Mouse (Mus musculus): Measurements from ENCODE around the gene Icam1. TPM values are rescaled to one million over a fixed set of nuclear protein-coding genes. Genes with fewer than 3 reads are reported as not detected.
A peak's percentile ranks its signal among the peaks of the same experiment; 100 is the strongest.

Gene Icam1
- total RNA-seq, 2 experiments from 2014 or later, result 5.4 to 6.7 TPM

DNA sequence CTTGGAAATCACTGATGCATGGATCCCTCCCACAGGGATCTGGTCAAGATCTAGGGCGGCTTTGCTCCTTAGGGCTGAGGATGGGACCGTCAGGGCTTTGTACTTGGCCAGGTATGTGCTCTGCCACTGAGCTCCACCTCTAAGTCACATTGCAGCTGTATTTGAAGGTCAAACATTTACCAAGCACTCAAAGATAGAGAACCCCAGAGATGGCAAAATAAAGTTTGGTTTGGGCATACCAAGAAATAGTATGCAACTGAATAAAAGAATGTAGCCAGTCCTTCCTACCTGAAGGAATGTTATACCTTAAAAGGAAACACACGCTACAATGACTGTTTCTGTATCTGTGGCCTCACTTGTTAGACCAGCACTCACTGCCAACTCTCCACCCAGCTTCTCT lies 5.6 kb downstream of the Icam1 start:
- DNase-seq (ENCODE audit: low spot score in 2 of 2), result no peak

DNA sequence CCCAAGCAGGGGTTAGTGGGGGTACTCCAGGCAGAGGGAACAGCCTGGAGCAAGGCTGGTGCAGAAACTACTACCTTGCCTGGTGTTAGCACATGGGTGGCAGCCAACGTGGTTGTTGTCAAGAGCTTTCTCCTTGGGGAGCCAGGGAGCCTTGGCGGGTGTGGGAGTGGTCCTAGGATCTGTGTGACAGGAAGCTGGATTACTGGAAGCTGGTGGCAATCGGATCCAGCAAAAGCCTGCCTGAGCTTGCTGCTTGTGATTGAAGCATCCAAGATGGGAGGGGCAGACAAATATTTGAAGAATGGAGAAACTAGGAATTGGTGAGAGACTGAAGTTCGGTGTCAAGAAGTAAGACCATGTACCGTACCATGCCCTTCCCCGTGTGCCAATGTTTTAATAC lies 6.5 kb downstream of the Icam1 start:
- DNase-seq (ENCODE audit: low spot score in 2 of 2), result no peak

DNA sequence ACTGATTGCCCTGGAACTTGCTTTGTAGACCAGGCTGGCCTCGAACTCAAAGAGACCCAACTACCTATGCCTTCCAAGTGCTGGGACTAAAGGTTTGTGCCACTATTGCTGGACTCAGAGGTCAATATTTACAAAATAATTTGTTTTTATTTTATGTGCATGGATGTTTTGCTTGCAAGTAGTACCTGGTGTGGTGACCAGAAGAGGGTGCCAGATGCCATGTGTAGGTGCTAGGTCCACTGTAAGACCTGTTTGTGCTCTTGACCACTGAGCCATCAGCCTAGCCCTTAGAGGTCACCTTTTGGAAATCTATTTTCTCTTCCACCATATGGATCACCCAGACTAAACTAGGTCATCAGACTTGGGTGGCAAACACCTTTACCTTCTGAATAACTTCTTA lies 6.9 kb downstream of the Icam1 start:
- DNase-seq (ENCODE audit: low spot score in 2 of 2), result no peak

DNA sequence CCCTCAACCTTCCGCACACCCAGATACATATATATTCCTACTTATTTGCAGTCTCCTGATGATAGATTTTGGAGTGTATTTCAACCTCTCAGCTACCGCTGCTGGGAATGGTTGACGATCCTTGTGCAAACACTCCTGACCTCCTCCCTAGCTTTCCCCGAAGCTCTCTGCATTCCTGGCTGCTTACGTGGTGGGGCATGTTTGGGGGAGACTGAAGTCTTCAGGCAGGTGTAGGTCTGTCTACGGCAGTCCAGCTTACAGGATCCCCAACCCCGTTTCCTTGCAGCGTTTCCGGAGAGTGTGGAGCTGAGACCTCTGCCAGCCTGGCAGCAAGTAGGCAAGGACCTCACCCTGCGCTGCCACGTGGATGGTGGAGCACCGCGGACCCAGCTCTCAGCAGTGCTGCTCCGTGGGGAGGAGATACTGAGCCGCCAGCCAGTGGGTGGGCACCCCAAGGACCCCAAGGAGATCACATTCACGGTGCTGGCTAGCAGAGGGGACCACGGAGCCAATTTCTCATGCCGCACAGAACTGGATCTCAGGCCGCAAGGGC lies 9.5 kb downstream of the Icam1 start:
- no peak for DNase-seq (ENCODE audit: low spot score in 2 of 2)

DNA sequence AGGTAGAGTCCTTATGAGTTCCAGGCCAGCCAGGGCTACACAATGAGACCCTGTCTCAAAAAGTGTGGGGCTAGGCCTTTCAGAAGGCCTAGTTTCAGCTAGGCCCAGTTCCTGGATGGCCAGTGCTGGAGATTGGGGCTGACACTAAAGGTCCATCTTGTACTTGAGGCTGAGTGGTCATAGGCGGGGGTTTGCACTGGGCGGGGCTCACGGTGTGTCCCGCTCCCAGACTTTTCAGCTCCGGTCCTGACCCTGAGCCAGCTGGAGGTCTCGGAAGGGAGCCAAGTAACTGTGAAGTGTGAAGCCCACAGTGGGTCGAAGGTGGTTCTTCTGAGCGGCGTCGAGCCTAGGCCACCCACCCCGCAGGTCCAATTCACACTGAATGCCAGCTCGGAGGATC lies 11.1 kb downstream of the Icam1 start:
- no peak for DNase-seq (ENCODE audit: low spot score in 2 of 2)

DNA sequence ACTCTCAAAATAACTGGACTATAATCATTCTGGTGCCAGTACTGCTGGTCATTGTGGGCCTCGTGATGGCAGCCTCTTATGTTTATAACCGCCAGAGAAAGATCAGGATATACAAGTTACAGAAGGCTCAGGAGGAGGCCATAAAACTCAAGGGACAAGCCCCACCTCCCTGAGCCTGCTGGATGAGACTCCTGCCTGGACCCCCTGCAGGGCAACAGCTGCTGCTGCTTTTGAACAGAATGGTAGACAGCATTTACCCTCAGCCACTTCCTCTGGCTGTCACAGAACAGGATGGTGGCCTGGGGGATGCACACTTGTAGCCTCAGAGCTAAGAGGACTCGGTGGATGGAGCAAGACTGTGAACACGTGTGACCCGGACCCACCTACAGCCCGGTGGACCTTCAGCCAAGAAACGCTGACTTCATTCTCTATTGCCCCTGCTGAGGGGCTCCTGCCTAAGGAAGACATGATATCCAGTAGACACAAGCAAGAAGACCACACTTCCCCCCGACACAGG lies 12.0 kb downstream of the Icam1 start:
- no peak for DNase-seq (ENCODE audit: low spot score in 2 of 2)

DNA sequence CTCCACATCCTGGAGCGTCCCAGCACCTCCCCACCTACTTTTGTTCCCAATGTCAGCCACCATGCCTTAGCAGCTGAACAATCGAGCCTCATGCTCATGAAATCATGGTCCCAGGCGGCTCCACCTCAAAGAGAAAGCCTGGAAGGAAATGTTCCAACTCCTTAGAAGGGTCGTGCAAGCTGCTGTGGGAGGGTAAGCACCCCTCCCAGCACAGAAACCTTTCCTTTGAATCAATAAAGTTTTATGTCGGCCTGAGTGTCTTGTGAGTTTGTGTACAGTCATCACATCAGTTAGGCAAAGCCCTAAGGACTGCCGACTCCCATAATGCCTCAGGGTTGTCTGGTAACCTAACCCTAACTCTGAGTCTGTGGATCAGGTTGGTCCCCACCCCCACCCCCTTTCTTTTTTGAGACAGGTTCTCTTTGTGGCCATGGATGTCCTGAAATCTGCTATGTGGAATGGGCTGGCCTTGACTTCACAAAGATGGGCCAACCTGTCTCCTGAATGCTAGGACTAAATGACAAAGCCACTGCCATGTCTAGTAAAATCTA lies 12.8 kb downstream of the Icam1 start:
- DNase-seq (ENCODE audit: low spot score in 2 of 2), result no peak

DNA sequence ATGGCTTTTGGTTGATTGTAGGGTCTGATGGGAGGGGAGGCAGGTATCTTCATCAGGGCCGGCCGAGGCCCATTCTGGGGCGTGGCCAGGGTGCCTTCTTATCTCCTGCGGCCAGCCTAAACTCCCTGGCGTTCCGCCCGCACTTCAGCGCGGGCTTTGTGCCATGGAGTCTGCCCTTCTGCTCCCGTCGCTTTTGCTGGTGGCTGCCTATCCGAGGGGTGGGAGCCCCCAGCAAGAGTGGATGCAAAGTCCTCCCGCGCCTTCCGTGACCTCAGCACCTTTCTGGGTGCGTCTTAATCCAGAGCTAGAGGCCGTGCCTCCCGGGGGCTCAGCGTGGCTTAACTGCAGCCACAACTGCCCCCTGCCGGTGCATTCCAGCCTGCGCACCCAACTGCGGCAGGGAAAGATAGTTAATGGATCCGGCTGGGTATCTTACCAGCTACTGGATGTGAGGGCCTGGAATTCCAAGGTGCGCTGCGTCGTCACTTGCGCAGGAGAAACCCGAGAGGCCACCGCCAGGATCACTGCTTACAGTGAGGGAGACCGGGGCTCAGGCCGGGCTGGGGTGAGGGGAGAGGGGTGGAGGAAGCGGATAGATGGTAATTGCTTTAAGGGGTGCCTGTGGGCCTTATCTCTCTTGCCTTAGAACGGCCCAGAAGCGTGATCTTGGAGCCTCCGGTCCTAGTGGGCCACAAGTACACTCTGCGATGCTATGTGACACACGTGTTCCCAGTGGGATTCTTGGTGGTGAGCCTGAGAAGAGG lies 13.7 kb downstream of the Icam1 start, which contains the start of gene Icam4:
TSS of gene Icam4 (plus strand) at position 83 of the 764 bp plus-strand sequence.
- DNase-seq (ENCODE audit: low spot score in 2 of 2), result peak; percentile 72 to 84

DNA sequence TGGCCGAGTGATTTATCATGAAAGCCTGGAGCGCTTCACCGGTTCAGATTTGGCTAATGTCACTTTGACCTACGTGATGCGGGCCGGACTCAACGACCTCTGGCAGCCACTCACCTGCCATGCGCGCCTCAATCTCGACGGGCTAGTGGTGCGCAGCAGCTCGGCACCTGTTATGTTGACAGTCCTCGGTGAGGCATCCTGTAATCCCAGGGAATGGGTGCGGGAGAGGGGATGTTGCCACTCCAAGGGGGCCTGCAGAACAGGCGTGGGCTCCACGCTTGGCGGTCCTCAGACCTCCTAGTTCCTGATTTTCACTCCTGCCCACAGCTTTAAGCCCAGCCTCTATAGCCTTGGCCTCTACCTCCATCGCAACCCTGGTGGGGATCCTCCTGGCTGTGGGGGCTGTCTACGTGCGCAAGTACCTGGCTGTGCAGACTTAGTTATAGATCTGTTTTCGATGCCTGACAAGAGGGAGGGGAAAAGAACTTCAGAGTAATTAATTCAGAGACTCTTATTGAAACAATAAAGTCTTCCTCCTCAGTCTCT lies 14.3 kb downstream of the Icam1 start:
- DNase-seq (ENCODE audit: low spot score in 2 of 2), result no peak

DNA sequence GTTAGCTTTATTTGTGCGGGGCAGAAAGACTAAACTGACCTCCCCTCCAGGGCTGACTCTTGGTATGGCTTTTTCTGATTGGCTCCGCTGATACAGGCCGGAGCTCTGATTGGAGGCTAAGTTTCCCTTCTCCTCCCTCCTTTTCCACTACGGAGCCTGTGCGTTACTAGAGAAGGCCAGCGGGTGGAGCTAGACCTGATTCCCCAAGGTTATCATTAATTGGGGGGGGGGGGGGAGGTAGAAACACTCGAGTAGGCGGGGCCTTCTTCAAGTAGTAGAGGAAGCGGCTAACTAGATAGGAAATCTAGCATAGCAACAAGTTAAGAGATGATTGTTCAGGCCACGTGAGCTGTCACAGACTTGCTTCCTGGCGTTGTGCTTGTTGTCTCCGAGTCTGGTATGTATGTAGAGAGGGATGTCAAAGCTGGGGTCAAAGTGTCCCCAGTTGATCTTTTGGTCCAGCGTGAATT lies 15.0 kb downstream of the Icam1 start:
- DNase-seq (ENCODE audit: low spot score in 2 of 2), result peak; percentile 47 to 84

DNA sequence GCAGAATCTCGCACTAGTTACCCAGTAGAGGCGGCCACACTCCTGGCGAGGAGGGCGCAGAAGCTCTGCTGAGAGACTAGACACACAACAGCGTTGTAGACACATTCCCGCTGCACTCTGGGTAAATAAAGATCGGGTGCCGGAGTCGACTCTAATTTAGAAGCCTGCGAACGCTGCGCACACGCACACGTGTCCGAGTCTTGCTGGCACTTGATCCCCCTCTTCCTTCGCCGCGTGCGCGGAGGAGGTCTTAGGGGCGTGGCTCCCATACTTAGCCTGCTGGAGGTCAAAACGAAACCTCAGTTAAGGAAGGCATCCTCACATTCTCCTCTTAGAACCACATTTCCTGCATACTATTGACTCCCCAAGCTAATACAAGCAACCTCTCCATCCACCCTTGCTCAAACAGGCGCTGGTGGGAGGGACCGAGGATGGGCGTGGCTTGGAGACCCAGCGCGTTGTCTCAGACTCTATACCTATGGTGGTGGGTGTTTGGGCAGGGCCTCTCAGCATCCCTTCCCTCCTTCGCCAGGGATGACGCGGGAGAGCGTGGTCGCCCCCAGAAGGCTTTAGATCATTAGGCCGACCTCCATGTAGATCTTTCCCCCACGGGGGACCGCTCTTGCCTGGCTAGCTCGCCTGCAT lies 15.6 kb downstream of the Icam1 start:
- DNase-seq (ENCODE audit: low spot score in 2 of 2), result peak in 1 of 2 experiments; percentile 66

DNA sequence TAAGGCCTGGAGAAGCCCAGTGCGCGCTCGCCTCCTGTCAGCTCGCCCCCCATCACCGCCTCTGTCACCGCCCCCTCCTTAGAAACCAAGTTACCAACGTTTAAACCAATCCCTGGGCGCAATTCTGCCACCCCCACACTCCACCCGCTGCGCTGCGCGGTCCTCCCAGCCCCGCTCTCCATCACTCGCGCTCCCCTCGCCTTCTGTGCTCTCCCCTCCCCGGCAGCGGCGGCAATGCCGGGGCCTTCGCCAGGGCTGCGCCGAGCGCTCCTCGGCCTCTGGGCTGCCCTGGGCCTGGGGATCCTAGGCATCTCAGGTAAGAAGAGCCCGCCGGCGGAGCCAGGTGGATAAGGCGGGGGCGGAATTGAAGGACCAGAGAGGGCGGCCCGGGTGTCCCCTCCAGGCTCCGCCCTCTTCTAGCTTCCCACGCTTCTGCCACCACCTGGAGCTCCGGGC lies 16.1 kb downstream of the Icam1 start, which contains the start of gene Icam5:
TSS of gene Icam5 (plus strand) at position 178 of the 456 bp plus-strand sequence.
- no peak for DNase-seq (ENCODE audit: low spot score in 2 of 2)

DNA sequence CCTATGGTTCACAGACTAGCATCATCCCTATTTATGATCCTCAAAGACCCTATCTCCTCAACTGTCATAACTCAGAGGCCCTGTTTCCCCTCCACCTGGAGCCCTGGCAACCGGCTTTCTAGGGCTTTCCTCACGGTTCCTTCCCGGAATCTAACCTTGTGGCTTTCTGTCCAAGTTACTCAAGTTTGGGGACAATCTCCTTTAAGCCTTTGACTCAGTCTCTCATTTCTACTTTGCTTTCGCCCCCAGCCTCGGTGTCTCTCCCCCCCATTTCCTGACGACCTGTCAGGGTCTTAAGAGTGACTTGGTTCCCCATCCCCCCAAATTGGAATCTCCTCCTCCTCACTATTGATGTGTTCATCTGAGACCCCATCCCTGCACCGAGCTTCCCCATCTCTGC lies 16.7 kb downstream of the Icam1 start:
- DNase-seq (ENCODE audit: low spot score in 2 of 2), result no peak

DNA sequence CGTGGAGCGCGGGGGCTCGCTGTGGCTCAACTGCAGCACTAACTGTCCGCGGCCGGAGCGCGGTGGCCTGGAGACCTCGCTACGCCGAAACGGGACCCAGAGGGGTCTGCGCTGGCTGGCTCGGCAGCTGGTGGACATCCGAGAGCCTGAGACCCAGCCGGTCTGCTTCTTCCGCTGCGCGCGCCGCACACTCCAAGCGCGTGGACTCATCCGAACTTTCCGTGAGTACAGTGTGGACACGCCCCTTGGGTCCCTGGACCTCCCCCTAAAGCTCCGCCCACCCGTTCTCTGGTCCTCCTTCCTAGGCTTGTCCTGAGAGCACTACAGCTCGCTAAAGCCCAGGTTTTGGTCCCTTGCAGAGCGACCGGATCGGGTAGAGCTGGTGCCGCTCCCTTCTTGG lies 17.4 kb downstream of the Icam1 start:
- peak; percentile 54 to 79 for DNase-seq (ENCODE audit: low spot score in 2 of 2)

DNA sequence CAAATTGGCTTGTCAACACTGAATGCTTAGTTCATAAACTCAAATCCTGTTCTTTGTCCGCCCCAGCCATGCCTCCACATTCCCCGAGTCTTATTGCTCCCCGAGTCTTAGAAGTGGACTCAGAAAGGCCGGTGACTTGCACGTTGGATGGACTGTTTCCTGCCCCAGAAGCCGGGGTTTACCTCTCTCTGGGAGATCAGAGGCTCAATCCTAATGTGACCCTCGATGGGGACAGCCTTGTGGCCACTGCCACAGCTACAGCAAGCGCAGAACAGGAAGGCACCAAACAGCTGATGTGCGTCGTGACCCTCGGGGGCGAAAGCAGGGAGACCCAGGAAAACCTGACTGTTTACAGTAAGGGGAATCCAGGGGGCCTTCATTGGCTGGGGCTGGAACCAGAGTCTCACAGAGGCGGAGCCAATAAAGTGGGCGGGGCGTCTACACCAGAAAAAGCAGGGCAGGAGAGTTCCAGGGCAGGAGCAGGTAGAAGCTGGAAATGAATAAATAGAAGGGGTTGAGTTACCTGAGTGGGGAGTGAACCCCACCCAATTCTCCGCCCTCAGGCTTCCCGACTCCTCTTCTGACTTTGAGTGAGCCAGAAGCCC lies 18.8 kb downstream of the Icam1 start:
- no peak for DNase-seq (ENCODE audit: low spot score in 2 of 2)

DNA sequence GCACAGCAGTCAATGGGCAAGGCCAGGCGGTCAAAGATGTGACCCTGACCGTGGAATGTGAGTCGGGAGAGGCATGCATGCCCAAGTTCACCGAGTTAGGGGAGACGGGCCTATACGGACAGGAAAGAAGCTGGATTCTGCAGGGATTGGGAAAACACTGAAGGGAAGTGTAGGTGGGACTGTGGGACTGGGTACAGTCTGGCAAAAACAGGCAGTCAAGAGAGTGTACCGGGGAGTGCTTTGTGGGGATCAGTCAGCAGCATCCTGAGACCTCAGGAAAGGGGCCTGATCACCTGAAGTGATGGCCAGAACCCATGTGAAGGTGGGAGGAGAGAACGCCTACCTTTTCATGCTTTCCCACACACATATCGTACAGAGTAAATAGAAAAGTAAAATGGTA lies 19.8 kb downstream of the Icam1 start:
- no peak for DNase-seq (ENCODE audit: low spot score in 2 of 2)

DNA sequence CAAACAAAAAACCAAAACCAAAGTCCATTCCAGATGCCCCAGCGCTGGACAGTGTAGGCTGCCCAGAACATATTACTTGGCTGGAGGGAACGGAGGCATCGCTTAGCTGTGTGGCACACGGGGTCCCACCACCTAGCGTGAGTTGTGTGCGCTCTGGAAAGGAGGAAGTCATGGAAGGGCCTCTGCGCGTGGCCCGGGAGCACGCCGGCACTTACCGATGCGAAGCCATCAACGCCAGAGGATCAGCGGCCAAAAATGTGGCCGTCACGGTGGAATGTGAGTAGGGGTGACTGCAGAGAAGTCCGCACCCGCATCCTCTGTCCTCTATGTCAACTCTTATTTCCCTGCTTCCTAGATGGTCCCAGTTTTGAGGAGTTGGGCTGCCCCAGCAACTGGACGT lies 20.4 kb downstream of the Icam1 start:
- no peak for DNase-seq (ENCODE audit: low spot score in 2 of 2)

DNA sequence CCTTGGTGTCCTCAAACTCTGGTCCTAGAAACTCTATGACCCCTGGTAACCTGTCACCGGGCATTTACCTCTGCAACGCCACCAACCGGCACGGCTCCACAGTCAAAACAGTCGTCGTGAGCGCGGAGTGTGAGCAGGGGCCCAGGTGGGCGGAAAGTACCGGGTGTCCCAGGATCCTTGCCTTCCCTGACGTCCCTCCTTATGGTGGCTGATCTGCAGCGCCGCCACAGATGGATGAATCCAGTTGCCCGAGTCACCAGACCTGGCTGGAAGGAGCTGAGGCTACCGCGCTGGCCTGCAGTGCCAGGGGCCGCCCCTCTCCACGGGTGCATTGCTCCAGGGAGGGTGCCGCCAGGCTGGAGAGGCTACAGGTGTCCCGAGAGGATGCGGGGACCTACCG lies 20.9 kb downstream of the Icam1 start:
- no peak for DNase-seq (ENCODE audit: low spot score in 2 of 2)

DNA sequence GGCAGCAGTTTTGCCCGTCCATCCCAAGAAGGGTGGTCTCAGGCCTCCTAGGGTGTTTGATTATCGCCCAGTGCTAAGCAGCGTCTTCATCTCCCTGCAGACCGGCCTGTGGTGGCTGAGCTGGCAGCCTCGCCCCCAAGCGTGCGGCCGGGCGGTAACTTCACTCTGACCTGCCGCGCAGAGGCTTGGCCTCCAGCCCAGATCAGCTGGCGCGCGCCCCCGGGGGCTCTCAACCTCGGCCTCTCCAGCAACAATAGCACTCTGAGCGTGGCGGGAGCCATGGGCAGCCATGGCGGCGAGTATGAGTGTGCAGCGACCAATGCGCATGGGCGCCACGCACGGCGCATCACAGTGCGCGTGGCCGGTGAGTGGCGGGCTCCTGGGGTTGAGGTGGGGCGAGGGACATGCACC lies 21.7 kb downstream of the Icam1 start:
- DNase-seq (ENCODE audit: low spot score in 2 of 2), result peak in 1 of 2 experiments; percentile 44

DNA sequence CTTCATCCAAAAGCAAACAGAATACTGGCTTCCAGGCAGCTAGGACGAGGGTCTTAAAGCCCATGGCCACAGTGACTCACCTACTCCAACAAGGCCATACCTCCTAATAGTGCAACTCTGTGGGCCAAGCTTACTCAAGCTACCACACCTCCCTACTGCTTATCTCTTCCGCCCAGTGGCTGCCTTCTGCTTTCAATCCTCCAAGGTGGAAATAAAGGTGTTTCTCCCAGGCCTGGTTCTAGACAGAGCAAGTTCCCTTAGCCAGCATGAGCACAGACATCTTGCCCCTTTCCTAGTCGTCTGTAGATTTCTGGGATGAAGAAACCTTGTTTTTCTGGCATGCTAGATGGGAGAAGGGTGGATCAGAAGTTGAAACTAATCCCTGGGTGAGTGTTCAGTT lies 24.0 kb downstream of the Icam1 start:
- DNase-seq (ENCODE audit: low spot score in 2 of 2), result no peak

DNA sequence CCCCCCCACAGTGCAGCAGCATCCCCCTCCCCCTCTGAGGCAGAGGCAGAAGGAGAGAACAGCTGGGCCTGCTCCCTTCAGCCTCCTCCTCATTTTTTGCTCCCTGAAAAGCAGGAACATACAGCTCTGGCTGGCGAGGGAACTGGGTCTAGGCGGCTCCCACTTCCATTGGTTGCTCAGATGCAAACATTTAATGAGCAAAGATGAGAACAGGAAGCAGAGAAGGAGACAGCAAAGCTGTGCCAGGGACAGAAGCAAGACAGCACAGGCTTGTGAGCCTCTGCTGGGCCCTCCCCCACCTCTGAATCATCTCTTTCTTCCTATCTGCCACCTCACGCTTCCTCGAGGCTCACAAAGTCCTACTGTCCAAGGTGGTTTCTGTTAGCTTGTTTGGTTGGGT lies 25.5 kb downstream of the Icam1 start:
- DNase-seq (ENCODE audit: low spot score in 2 of 2), result no peak

Data from gastrocnemius, postnatal 4 days (tissue).